Mouse (Mus musculus): Measurements from ENCODE around the gene Hps3. TPM values are rescaled to one million over a fixed set of nuclear protein-coding genes. Genes with fewer than 3 reads are reported as not detected.
"Not testable (repeated sequence)": the region's sequence is repeated elsewhere in the genome, so short reads cannot be mapped to it uniquely, and the experiment has no call there.

Gene Hps3
- polyA plus RNA-seq, 1 experiment from 2014 or later: 12.6 TPM

- ATAC-seq (replicated peaks): no peak
- no peak overlapping the region for H3K27ac ChIP-seq
Measured at GRCm38 (mm10) chr3:19960570-19961114, 74.5 kb downstream of the Hps3 start.

GRCm38 (mm10) chr3:19958983-19959382, 76.1 kb downstream of the Hps3 start:
- no peak for ATAC-seq (replicated peaks)
- no peak overlapping the region for H3K27ac ChIP-seq
- no peaks in the 10 kb centered on the region for H3K36me3 ChIP-seq (replicated peaks)
- H3K9me3 ChIP-seq: no peaks in the 10 kb centered on the region
- no peak overlapping the region for H3K9ac ChIP-seq
- no peak overlapping the region for H3K4me2 ChIP-seq
- no peaks in the 10 kb centered on the region for H3K4me1 ChIP-seq
- 72% methylated on average over 1 of the region's 1 CpGs for WGBS
- no peaks in the 10 kb centered on the region for H3K27me3 ChIP-seq (replicated peaks)
- no peak overlapping the region for H3K4me3 ChIP-seq

More at GRCm38 (mm10) chr3:19960570-19961114, 74.5 kb downstream of the Hps3 start:
- Histone ChIP-seq H3K9ac (no peak overlapping the region), H3K4me2 (no peak overlapping the region), H3K9me3 (no peaks in the 10 kb centered on the region), H3K27me3 (replicated peaks) (no peaks in the 10 kb centered on the region), H3K4me1 (no peaks in the 10 kb centered on the region), H3K4me3 (no peak overlapping the region), H3K36me3 (replicated peaks) (no peaks in the 10 kb centered on the region)
- WGBS: 73% methylated on average over 3 of the region's 3 CpGs

GRCm38 (mm10) chr3:19958031-19958430, 77.1 kb downstream of the Hps3 start:
- Histone ChIP-seq H3K36me3 (replicated peaks) (no peaks in the 10 kb centered on the region), H3K9me3 (no peaks in the 10 kb centered on the region), H3K27ac (no peak overlapping the region), H3K4me3 (no peak overlapping the region), H3K4me1 (no peaks in the 10 kb centered on the region), H3K9ac (no peak overlapping the region), H3K27me3 (replicated peaks) (no peaks in the 10 kb centered on the region), H3K4me2 (no peak overlapping the region)
- no peak for ATAC-seq (replicated peaks)

- H3K9ac ChIP-seq: no peak within 1 kb of the TSS
- H3K36me3 ChIP-seq (replicated peaks): no peaks in the 10 kb centered on the region
- H3K4me1 ChIP-seq: no peaks in the 10 kb centered on the region
- H3K27ac ChIP-seq: no peak within 1 kb of the TSS
- no peak for ATAC-seq (replicated peaks)
- no peak within 1 kb of the TSS for H3K4me2 ChIP-seq
- no peaks in the 10 kb centered on the region for H3K9me3 ChIP-seq
- WGBS: 31% methylated on average over 5 of the region's 5 CpGs
- H3K27me3 ChIP-seq (replicated peaks): no peaks in the 10 kb centered on the region
- no peak within 1 kb of the TSS for H3K4me3 ChIP-seq
Measured at GRCm38 (mm10) chr3:19956885-19957284, 78.2 kb downstream of the Hps3 start, which contains the start of gene Cp. Gene Cp, plus strand, starts transcription at chr3:19957054.

GRCm38 (mm10) chr3:19953865-19954264, 81.2 kb downstream of the Hps3 start:
- Histone ChIP-seq H3K36me3 (replicated peaks) (no peaks in the 10 kb centered on the region), H3K9ac (no peak overlapping the region), H3K4me2 (no peak overlapping the region), H3K4me1 (no peaks in the 10 kb centered on the region), H3K4me3 (no peak overlapping the region), H3K9me3 (no peaks in the 10 kb centered on the region), H3K27me3 (replicated peaks) (no peaks in the 10 kb centered on the region), H3K27ac (no peak overlapping the region)
- peak; percentile 56 for ATAC-seq (replicated peaks)
- WGBS: 20% methylated on average over 3 of the region's 3 CpGs

- ATAC-seq (replicated peaks): no peak
- Histone ChIP-seq H3K27me3 (replicated peaks) (no peaks in the 10 kb centered on the region), H3K36me3 (replicated peaks) (no peaks in the 10 kb centered on the region), H3K9me3 (no peaks in the 10 kb centered on the region), H3K27ac (no peak overlapping the region), H3K9ac (no peak overlapping the region), H3K4me2 (no peak overlapping the region), H3K4me1 (no peaks in the 10 kb centered on the region), H3K4me3 (no peak overlapping the region)
- 27% methylated on average over 1 of the region's 1 CpGs for WGBS
Measured at GRCm38 (mm10) chr3:19953425-19953824, 81.7 kb downstream of the Hps3 start.

- H3K9me3 ChIP-seq; H3K36me3 ChIP-seq (replicated peaks); H3K4me3 ChIP-seq; ATAC-seq (replicated peaks); H3K4me2 ChIP-seq; H3K4me1 ChIP-seq; H3K27me3 ChIP-seq (replicated peaks); H3K9ac ChIP-seq; H3K27ac ChIP-seq: not testable (repeated sequence)
- whole genome bisulfite sequencing: 90% methylated on average over 1 of the region's 1 CpGs
Measured at GRCm38 (mm10) chr3:19949401-19949800, 85.7 kb downstream of the Hps3 start.

GRCm38 (mm10) chr3:19948552-19948951, 86.6 kb downstream of the Hps3 start:
- Histone ChIP-seq H3K9me3 (no peaks in the 10 kb centered on the region), H3K36me3 (replicated peaks) (no peaks in the 10 kb centered on the region), H3K4me3 (no peak overlapping the region), H3K27ac (no peak overlapping the region), H3K4me2 (no peak overlapping the region), H3K4me1 (no peaks in the 10 kb centered on the region), H3K27me3 (replicated peaks) (no peaks in the 10 kb centered on the region), H3K9ac (no peak overlapping the region)
- no peak for ATAC-seq (replicated peaks)

Other genes with a start within 250 kb of the Hps3 start
- gene Cp, start 78.3 kb downstream of the Hps3 start, polyA plus RNA-seq (2015; fragmentation: Nextera tagmentation; extraction: Ambion mirVana): 10.6 and 12.4 TPM in 2 replicates
- gene Hltf, start 22.5 kb upstream of the Hps3 start, polyA plus RNA-seq (2015; fragmentation: Nextera tagmentation; extraction: Ambion mirVana): 19.0 and 19.4 TPM in 2 replicates
- 47.3 and 48.5 TPM in 2 replicates for gene Gyg, start 120.0 kb upstream of the Hps3 start, polyA plus RNA-seq (2015; fragmentation: Nextera tagmentation; extraction: Ambion mirVana)
- 0.15 and 1.3 TPM in 2 replicates for gene Cpa3, start 206.9 kb upstream of the Hps3 start, polyA plus RNA-seq (2015; fragmentation: Nextera tagmentation; extraction: Ambion mirVana)
- 0.08 and 0.21 TPM in 2 replicates for gene Cpb1, start 240.4 kb upstream of the Hps3 start, polyA plus RNA-seq (2015; fragmentation: Nextera tagmentation; extraction: Ambion mirVana)

Data from midbrain, embryonic 15.5 days (tissue).